Mouse (Mus musculus) heart, adult 2 months (tissue): Measurements from ENCODE around the gene Garem2.

ENCODE experiments used
- CTCF ChIP-seq: fragments of 200-600 bp; IDR thresholded peaks from 2 replicates; pipeline ENCODE4 v1.8.1; 2022; ENCODE audit warnings: antibody characterized with exemption, mild to moderate bottlenecking, moderate library complexity
- EP300 ChIP-seq: fragments of 200-500 bp; IDR thresholded peaks from 2 replicates; pipeline ENCODE4 v1.6.1; 2011; ENCODE audit warnings: low read depth, low read length, control low read depth; ENCODE audit not compliant: insufficient read depth
- POLR2A ChIP-seq: fragments of 200-500 bp; IDR thresholded peaks from 2 replicates; pipeline ENCODE4 v1.6.1; 2011; ENCODE audit warnings: mild to moderate bottlenecking, low read depth, low read length, control low read depth; ENCODE audit not compliant: insufficient read depth

DNA sequence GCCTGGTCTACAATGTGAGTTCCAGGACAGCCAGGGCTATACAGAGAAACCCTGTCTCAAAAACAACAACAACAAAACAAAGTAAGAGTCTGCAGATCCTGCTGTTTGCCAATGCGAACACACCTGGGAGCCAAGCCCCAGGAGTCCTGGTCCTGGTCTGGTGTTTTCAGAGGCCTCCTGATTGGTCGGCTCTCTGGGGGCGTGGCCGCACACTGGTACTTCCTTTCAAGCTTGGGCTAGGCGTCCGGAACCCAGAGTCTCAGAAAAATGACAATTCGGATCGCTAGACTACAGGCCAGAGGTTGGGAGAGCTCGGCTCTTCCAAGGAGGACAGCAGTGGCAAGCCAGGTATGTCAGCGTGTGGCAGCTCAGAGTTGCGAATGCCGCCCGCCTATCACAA lies 12.3 kb upstream of the Garem2 start:
- TF ChIP-seq EP300 (no peak), CTCF (no peak), POLR2A (no peak)
